Mouse (Mus musculus) intestine, embryonic 15.5 days (tissue): ENCODE measurements at regions not wholly inside any gene's neighbourhood (a gene's known extent, or its start where the extent isn't known, plus 50 kb on each side); places are given as distances from the start of the nearest gene placed in this dataset.

Experiments used
- ATAC-seq: fragments of 200-750 bp; cut with Nextera tagmentation; 2 replicates; pipeline ENCODE4 v1.8.0; 2017; ENCODE audit warnings: moderate TSS enrichment, moderate library complexity
- H3K27ac ChIP-seq: fragments of 300-500 bp; sonication (generic); 2 replicates; pipeline ENCODE4 v1.5.1; 2015; ENCODE audit warnings: mild to moderate bottlenecking, inconsistent platforms
- H3K27me3 ChIP-seq: fragments of 300-500 bp; sonication (generic); replicated peaks from 2 replicates; pipeline ENCODE4 v1.6.1; 2015; ENCODE audit warnings: inconsistent platforms
- H3K36me3 ChIP-seq: fragments of 300-500 bp; sonication (generic); 2 replicates; pipeline ENCODE4 v1.6.1; 2015; ENCODE audit warnings: inconsistent platforms
- H3K4me1 ChIP-seq: fragments of 300-500 bp; sonication (generic); replicated peaks from 2 replicates; pipeline ENCODE4 v1.6.1; 2015; ENCODE audit warnings: inconsistent platforms
- H3K4me2 ChIP-seq: fragments of 300-500 bp; sonication (generic); replicated peaks from 2 replicates; pipeline ENCODE4 v1.6.1; 2015; ENCODE audit warnings: mild to moderate bottlenecking, inconsistent platforms
- H3K4me3 ChIP-seq: fragments of 300-500 bp; sonication (generic); replicated peaks from 2 replicates; pipeline ENCODE4 v1.5.1; 2015; ENCODE audit warnings: inconsistent platforms
- H3K9ac ChIP-seq: fragments of 300-500 bp; sonication (generic); 2 replicates; pipeline ENCODE4 v1.6.1; 2015; ENCODE audit warnings: inconsistent platforms
- H3K9me3 ChIP-seq: fragments of 300-500 bp; sonication (generic); 2 replicates; pipeline ENCODE4 v1.6.1; 2016; ENCODE audit warnings: inconsistent platforms
- WGBS: fragments of 180-500 bp; shearing (Covaris S2); methylation state at CpG from one replicate; pipeline ENCODE4 v1.1.7; 2015; 5-methylcytosine and 5-hydroxymethylcytosine counted together

GRCm38 (mm10) chr13:44642361-44642760 lies 86.9 kb upstream of the Jarid2 start:
- no peak overlapping the region for H3K27ac ChIP-seq
- no peaks in the 10 kb centered on the region for H3K27me3 ChIP-seq
- no peak for ATAC-seq
- H3K4me1 ChIP-seq, result no peaks in the 10 kb centered on the region
- no peaks in the 10 kb centered on the region for H3K36me3 ChIP-seq
- no peak overlapping the region for H3K4me3 ChIP-seq
- H3K4me2 ChIP-seq, result no peak overlapping the region
- no peaks in the 10 kb centered on the region for H3K9me3 ChIP-seq
- H3K9ac ChIP-seq, result no peak overlapping the region
- 73% methylated on average over 7 of the region's 7 CpGs for WGBS

- no peaks in the 10 kb centered on the region for H3K27me3 ChIP-seq
- 0 out of 2 replicates have a peak overlapping the region, but pooled peaks have one; percentile 17 for H3K4me2 ChIP-seq
- H3K9me3 ChIP-seq, result no peaks in the 10 kb centered on the region
- H3K4me1 ChIP-seq, result peaks cover 2% of the 10 kb centered on the region; the same call in 1 of the 2 replicates
- H3K27ac ChIP-seq, result no peak overlapping the region
- H3K9ac ChIP-seq, result no peak overlapping the region
- no peak; the same call in 1 of the 2 replicates for ATAC-seq
- WGBS, result 38% methylated on average over 13 of the region's 13 CpGs
- H3K36me3 ChIP-seq, result no peaks in the 10 kb centered on the region
- H3K4me3 ChIP-seq, result no peak overlapping the region
Measured at GRCm38 (mm10) chr13:44650052-44650451, 79.2 kb upstream of the Jarid2 start.

GRCm38 (mm10) chr13:44651259-44652238 lies 77.7 kb upstream of the Jarid2 start:
- 44% methylated on average over 22 of the region's 22 CpGs for WGBS
- no peaks in the 10 kb centered on the region for H3K9me3 ChIP-seq
- no peaks in the 10 kb centered on the region for H3K36me3 ChIP-seq
- no peaks in the 10 kb centered on the region for H3K27me3 ChIP-seq
- no peak overlapping the region for H3K27ac ChIP-seq
- no peak overlapping the region for H3K9ac ChIP-seq
- no peak overlapping the region for H3K4me2 ChIP-seq
- peaks cover 2% of the 10 kb centered on the region; the same call in 1 of the 2 replicates for H3K4me1 ChIP-seq
- peak; percentile 65 for ATAC-seq
- no peak overlapping the region for H3K4me3 ChIP-seq

- no peak for ATAC-seq
- H3K9me3 ChIP-seq, result no peaks in the 10 kb centered on the region
- peaks cover 4% of the 10 kb centered on the region; the same call in 1 of the 2 replicates for H3K4me1 ChIP-seq
- H3K4me2 ChIP-seq, result no peak overlapping the region
- WGBS, result 37% methylated on average over 10 of the region's 10 CpGs
- H3K9ac ChIP-seq, result no peak overlapping the region
- H3K27ac ChIP-seq, result no peak overlapping the region
- H3K36me3 ChIP-seq, result no peaks in the 10 kb centered on the region
- no peaks in the 10 kb centered on the region for H3K27me3 ChIP-seq
- no peak overlapping the region for H3K4me3 ChIP-seq
Measured at GRCm38 (mm10) chr13:44657905-44658414, 71.3 kb upstream of the Jarid2 start.

- no peak overlapping the region for H3K4me3 ChIP-seq
- no peaks in the 10 kb centered on the region for H3K27me3 ChIP-seq
- no peak overlapping the region for H3K9ac ChIP-seq
- no peaks in the 10 kb centered on the region for H3K36me3 ChIP-seq
- no peak overlapping the region for H3K27ac ChIP-seq
- peaks cover 4% of the 10 kb centered on the region; the same call in 1 of the 2 replicates for H3K4me1 ChIP-seq
- ATAC-seq, result peak; percentile 66; the same call in 1 of the 2 replicates
- whole genome bisulfite sequencing, result 32% methylated on average over 6 of the region's 6 CpGs
- H3K9me3 ChIP-seq, result no peaks in the 10 kb centered on the region
- no peak overlapping the region for H3K4me2 ChIP-seq
Measured at GRCm38 (mm10) chr13:44659861-44660260, 69.4 kb upstream of the Jarid2 start.

GRCm38 (mm10) chr13:44663062-44663461 lies 66.2 kb upstream of the Jarid2 start:
- no peak overlapping the region for H3K27ac ChIP-seq
- H3K9ac ChIP-seq, result no peak overlapping the region
- no peaks in the 10 kb centered on the region for H3K27me3 ChIP-seq
- no peak overlapping the region for H3K4me2 ChIP-seq
- WGBS, result 57% methylated on average over 11 of the region's 11 CpGs
- no peaks in the 10 kb centered on the region for H3K9me3 ChIP-seq
- ATAC-seq, result peak; percentile 80
- no peaks in the 10 kb centered on the region for H3K36me3 ChIP-seq
- peaks cover 3% of the 10 kb centered on the region; the same call in 1 of the 2 replicates for H3K4me1 ChIP-seq
- no peak overlapping the region for H3K4me3 ChIP-seq

- Histone ChIP-seq H3K27me3 (no peaks in the 10 kb centered on the region), H3K27ac (no peak overlapping the region), H3K9ac (no peak overlapping the region), H3K36me3 (no peaks in the 10 kb centered on the region), H3K4me1 (no peaks in the 10 kb centered on the region; the same call in 1 of the 2 replicates), H3K4me2 (no peak overlapping the region), H3K9me3 (no peaks in the 10 kb centered on the region), H3K4me3 (no peak overlapping the region)
- ATAC-seq, result no peak
- 62% methylated on average over 7 of the region's 7 CpGs for WGBS
Measured at GRCm38 (mm10) chr13:44663730-44664129, 65.5 kb upstream of the Jarid2 start.

- WGBS, result 79% methylated on average over 6 of the region's 6 CpGs
- no peaks in the 10 kb centered on the region for H3K27me3 ChIP-seq
Measured at GRCm38 (mm10) chr13:44669761-44670160, 59.5 kb upstream of the Jarid2 start.

GRCm38 (mm10) chr13:44673337-44673966 lies 55.8 kb upstream of the Jarid2 start:
- peak; percentile 75 for ATAC-seq
- Histone ChIP-seq H3K9me3 (no peaks in the 10 kb centered on the region), H3K4me2 (peak overlapping the region; percentile 42), H3K9ac (no peak overlapping the region), H3K4me1 (0 out of 2 replicates have a peak, but pooled peaks cover 9% of the 10 kb centered on the region), H3K27ac (no peak overlapping the region), H3K36me3 (no peaks in the 10 kb centered on the region), H3K4me3 (peak overlapping the region; percentile 6), H3K27me3 (no peaks in the 10 kb centered on the region)
- WGBS, result 8% methylated on average over 20 of the region's 20 CpGs

More at GRCm38 (mm10) chr13:44669761-44670160, 59.5 kb upstream of the Jarid2 start:
- Histone ChIP-seq H3K4me2 (no peak overlapping the region), H3K4me3 (no peak overlapping the region), H3K36me3 (no peaks in the 10 kb centered on the region), H3K9me3 (no peaks in the 10 kb centered on the region), H3K9ac (no peak overlapping the region), H3K4me1 (0 out of 2 replicates have a peak, but pooled peaks cover 9% of the 10 kb centered on the region), H3K27ac (no peak overlapping the region)
- ATAC-seq, result no peak

- H3K9me3 ChIP-seq, result no peaks in the 10 kb centered on the region
- peak; percentile 39; the same call in 1 of the 2 replicates for ATAC-seq
- H3K27ac ChIP-seq, result no peak overlapping the region
- H3K4me1 ChIP-seq, result 0 out of 2 replicates have a peak, but pooled peaks cover 9% of the 10 kb centered on the region
- no peak overlapping the region for H3K9ac ChIP-seq
- no peaks in the 10 kb centered on the region for H3K27me3 ChIP-seq
- peak overlapping the region; percentile 6 for H3K4me3 ChIP-seq
- 17% methylated on average over 12 of the region's 12 CpGs for WGBS
- peak overlapping the region; percentile 42 for H3K4me2 ChIP-seq
- H3K36me3 ChIP-seq, result no peaks in the 10 kb centered on the region
Measured at GRCm38 (mm10) chr13:44673967-44674357, 55.3 kb upstream of the Jarid2 start.

- no peak overlapping the region for H3K27ac ChIP-seq
- no peaks in the 10 kb centered on the region for H3K36me3 ChIP-seq
- WGBS, result 73% methylated on average over 8 of the region's 8 CpGs
- H3K27me3 ChIP-seq, result no peaks in the 10 kb centered on the region
- H3K4me2 ChIP-seq, result no peak overlapping the region
- H3K4me3 ChIP-seq, result no peak overlapping the region
- H3K9me3 ChIP-seq, result no peaks in the 10 kb centered on the region
- ATAC-seq, result no peak
- H3K4me1 ChIP-seq, result 0 out of 2 replicates have a peak, but pooled peaks cover 9% of the 10 kb centered on the region
- no peak overlapping the region for H3K9ac ChIP-seq
Measured at GRCm38 (mm10) chr13:44674926-44675650, 54.2 kb upstream of the Jarid2 start.
